Mouse (Mus musculus): ENCODE results near the gene Vmp1. TPM values are rescaled to one million over a fixed set of nuclear protein-coding genes. Genes with fewer than 3 reads are reported as not detected.

Vmp1 gene
- polyA plus RNA-seq, 1 experiment, result 101 TPM

DNA sequence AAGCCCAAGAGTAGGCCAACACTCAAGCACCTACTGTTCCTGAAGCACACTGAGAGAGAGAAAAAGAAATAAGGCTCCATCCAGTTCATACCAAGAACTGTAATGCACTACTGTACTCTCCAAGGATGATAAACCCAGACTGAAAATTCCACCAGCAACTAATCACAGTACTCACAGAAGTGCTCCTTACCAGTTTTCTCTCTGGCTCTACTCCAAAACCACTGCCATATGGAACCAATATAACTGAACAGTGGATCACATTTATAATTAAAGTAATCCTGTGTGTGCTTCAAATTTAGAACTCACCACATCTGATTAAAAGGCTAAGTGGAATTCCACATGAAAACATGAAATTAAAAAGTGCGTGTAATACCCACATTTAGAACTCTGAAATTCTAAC is 140.8 kb downstream of the Vmp1 start:
- Histone ChIP-seq H3K9me3 (replicated peaks; ENCODE audit: control insufficient read depth, insufficient read depth, low read length, poor library complexity, severe bottlenecking) (no peaks in the 10 kb centered on the region), H3K27me3 (ENCODE audit: control insufficient read depth, insufficient read depth, low read length, poor library complexity, severe bottlenecking) (no peaks in the 10 kb centered on the region), H3K4me1 (ENCODE audit: control insufficient read depth, insufficient read depth, low read length) (no peaks in the 10 kb centered on the region), H3K36me3 (ENCODE audit: control insufficient read depth, insufficient read depth, low read length, poor library complexity, severe bottlenecking) (0 out of 2 replicates have a peak, but pooled peaks cover 2% of the 10 kb centered on the region), H3K4me3 (ENCODE audit: low read depth, low read length) (no peak overlapping the region), H3K27ac (ENCODE audit: insufficient read depth, low read length) (no peak overlapping the region), H3K9ac (ENCODE audit: low read depth, poor library complexity, severe bottlenecking) (no peak overlapping the region)
- no peak for TF ChIP-seq EP300 (IDR thresholded peaks at IDR 0.05; ENCODE audit: insufficient read depth, low read depth, low read length)
- no peak for TF ChIP-seq POLR2A (IDR thresholded peaks at IDR 0.05; ENCODE audit: insufficient read depth, low read length)
- TF ChIP-seq CTCF (IDR thresholded peaks at IDR 0.05; ENCODE audit: low read depth, low read length), result no peak

DNA sequence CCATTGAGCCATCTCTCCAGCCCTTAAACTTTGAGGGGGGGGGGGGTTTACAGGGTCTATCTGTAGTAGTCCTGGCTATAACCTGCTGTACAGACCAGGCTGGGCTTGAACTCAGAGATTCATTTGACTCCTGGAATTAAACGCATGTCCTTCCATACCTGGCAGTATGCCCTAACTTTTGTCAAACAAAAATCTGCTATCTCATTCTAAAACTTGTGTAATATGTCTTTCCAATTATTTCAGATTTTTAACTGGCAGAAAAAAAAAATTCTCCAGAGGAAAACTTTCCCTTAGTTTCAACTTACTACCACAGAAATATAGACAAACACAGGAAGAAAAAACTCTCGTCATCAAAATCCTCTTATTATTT is 143.2 kb downstream of the Vmp1 start:
- 0 out of 2 replicates have a peak, but pooled peaks cover 2% of the 10 kb centered on the region for H3K36me3 ChIP-seq (ENCODE audit: control insufficient read depth, insufficient read depth, low read length, poor library complexity, severe bottlenecking)
- H3K9me3 ChIP-seq (replicated peaks; ENCODE audit: control insufficient read depth, insufficient read depth, low read length, poor library complexity, severe bottlenecking), result no peaks in the 10 kb centered on the region
- TF ChIP-seq POLR2A (IDR thresholded peaks at IDR 0.05; ENCODE audit: insufficient read depth, low read length) (no peak), EP300 (IDR thresholded peaks at IDR 0.05; ENCODE audit: insufficient read depth, low read depth, low read length) (no peak), CTCF (IDR thresholded peaks at IDR 0.05; ENCODE audit: low read depth, low read length) (no peak)
- no peaks in the 10 kb centered on the region for H3K27me3 ChIP-seq (ENCODE audit: control insufficient read depth, insufficient read depth, low read length, poor library complexity, severe bottlenecking)
- H3K4me1 ChIP-seq (ENCODE audit: control insufficient read depth, insufficient read depth, low read length), result no peaks in the 10 kb centered on the region
- H3K27ac ChIP-seq (ENCODE audit: insufficient read depth, low read length), result no peak overlapping the region
- H3K9ac ChIP-seq (ENCODE audit: low read depth, poor library complexity, severe bottlenecking), result no peak overlapping the region
- no peak overlapping the region for H3K4me3 ChIP-seq (ENCODE audit: low read depth, low read length)

DNA sequence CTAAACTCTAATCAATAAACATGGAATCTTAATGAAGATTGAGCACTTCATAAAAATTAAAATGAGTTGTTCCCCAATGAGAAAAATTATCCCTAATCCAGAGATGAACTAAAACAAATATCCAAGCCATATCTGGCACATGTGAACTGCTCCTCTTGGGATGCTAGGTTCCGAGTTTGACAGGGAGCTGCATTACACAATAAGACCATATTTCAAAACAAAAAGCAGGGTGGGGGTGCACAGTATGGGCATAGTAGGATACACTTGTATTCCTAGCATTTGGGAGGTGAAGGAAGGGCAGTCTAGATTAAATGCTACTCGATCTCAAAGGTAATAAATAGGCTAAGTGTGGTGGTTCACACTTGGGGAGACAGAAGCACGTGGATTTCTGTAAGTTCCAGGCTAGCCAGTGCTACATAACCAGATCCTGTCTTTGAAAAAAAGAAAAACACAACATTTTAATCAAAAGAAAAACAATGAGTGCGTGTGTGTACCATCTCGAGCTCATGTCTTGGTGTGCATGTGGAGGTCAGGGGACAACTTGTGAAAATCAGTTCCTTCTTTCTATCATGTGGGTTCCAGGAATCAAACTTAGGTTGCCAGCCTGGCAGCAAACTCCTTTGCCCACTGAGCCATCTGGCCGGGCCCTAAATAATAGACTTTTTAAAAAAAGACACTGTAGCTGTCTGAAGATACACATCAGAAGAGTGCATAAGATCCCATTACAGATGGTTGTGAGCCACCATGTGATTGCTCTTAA is 143.7 kb downstream of the Vmp1 start:
- Histone ChIP-seq H3K4me1 (ENCODE audit: control insufficient read depth, insufficient read depth, low read length) (no peaks in the 10 kb centered on the region), H3K9ac (ENCODE audit: low read depth, poor library complexity, severe bottlenecking) (no peak overlapping the region), H3K36me3 (ENCODE audit: control insufficient read depth, insufficient read depth, low read length, poor library complexity, severe bottlenecking) (0 out of 2 replicates have a peak, but pooled peaks cover 2% of the 10 kb centered on the region), H3K9me3 (replicated peaks; ENCODE audit: control insufficient read depth, insufficient read depth, low read length, poor library complexity, severe bottlenecking) (no peaks in the 10 kb centered on the region), H3K27ac (ENCODE audit: insufficient read depth, low read length) (no peak overlapping the region), H3K27me3 (ENCODE audit: control insufficient read depth, insufficient read depth, low read length, poor library complexity, severe bottlenecking) (no peaks in the 10 kb centered on the region), H3K4me3 (ENCODE audit: low read depth, low read length) (no peak overlapping the region)
- TF ChIP-seq CTCF (IDR thresholded peaks at IDR 0.05; ENCODE audit: low read depth, low read length) (no peak), EP300 (IDR thresholded peaks at IDR 0.05; ENCODE audit: insufficient read depth, low read depth, low read length) (no peak), POLR2A (IDR thresholded peaks at IDR 0.05; ENCODE audit: insufficient read depth, low read length) (no peak)

DNA sequence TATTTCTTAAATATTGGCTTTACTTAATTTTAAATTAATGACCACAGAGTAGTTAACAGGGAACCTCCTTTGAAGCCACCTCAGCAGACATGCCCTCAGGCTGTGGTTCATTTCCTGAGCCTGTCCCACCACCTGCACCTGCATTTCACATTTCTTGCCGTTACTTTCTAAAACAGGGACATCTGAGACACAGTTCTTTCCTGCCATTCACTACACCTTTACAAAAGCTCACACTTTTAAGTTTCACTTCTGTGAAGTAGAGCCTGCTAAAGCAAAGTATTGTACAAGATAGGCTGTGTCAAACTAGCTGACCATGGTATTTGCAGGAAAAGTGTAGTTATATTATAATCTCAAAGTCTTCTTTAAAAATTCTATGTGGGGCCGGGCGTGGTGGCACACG is 144.8 kb downstream of the Vmp1 start:
- no peak overlapping the region for H3K4me3 ChIP-seq (ENCODE audit: low read depth, low read length)
- no peak overlapping the region for H3K27ac ChIP-seq (ENCODE audit: insufficient read depth, low read length)
- H3K4me1 ChIP-seq (ENCODE audit: control insufficient read depth, insufficient read depth, low read length), result no peaks in the 10 kb centered on the region
- peaks cover 9% of the 10 kb centered on the region; the same call in 1 of the 2 replicates for H3K36me3 ChIP-seq (ENCODE audit: control insufficient read depth, insufficient read depth, low read length, poor library complexity, severe bottlenecking)
- H3K9me3 ChIP-seq (replicated peaks; ENCODE audit: control insufficient read depth, insufficient read depth, low read length, poor library complexity, severe bottlenecking), result no peaks in the 10 kb centered on the region
- no peak overlapping the region for H3K9ac ChIP-seq (ENCODE audit: low read depth, poor library complexity, severe bottlenecking)
- no peak for TF ChIP-seq EP300 (IDR thresholded peaks at IDR 0.05; ENCODE audit: insufficient read depth, low read depth, low read length)
- TF ChIP-seq CTCF (IDR thresholded peaks at IDR 0.05; ENCODE audit: low read depth, low read length), result no peak
- no peak for TF ChIP-seq POLR2A (IDR thresholded peaks at IDR 0.05; ENCODE audit: insufficient read depth, low read length)
- H3K27me3 ChIP-seq (ENCODE audit: control insufficient read depth, insufficient read depth, low read length, poor library complexity, severe bottlenecking), result no peaks in the 10 kb centered on the region

DNA sequence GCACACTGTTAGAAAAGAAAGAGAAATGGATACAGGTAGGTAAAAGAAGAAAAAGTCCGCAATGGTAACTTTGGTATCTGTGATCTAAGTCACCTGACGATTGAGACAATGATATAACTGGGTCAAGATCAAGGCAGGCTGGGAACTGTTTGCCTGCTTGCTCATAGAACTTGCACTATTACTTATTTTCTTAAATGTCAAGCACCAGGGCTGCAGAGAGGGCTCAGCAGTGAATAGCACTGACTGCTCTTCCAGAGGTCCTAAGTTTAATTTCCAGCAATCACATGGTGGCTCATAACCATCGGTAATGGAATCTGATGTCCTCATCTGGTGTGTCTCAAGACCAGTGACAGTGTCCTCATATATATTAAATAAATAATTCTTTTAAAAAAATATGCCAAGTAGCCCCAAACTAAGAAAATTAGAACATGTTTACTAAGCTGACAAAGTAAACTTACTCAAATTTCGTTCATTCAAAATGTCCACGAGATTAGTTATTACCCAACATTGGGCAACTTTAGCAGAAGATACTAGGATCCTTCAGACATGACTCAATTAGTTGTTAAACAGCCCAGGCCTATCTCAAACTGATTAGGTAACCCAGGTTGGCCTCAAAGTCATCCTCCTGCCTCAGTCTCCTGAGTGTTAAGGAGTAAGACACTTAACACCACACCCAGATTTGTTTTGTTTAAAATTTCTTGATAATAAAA is 149.3 kb downstream of the Vmp1 start:
- H3K27me3 ChIP-seq (ENCODE audit: control insufficient read depth, insufficient read depth, low read length, poor library complexity, severe bottlenecking), result no peaks in the 10 kb centered on the region
- H3K4me3 ChIP-seq (ENCODE audit: low read depth, low read length), result no peak overlapping the region
- H3K4me1 ChIP-seq (ENCODE audit: control insufficient read depth, insufficient read depth, low read length), result no peaks in the 10 kb centered on the region
- peaks cover 24% of the 10 kb centered on the region for H3K36me3 ChIP-seq (ENCODE audit: control insufficient read depth, insufficient read depth, low read length, poor library complexity, severe bottlenecking)
- no peaks in the 10 kb centered on the region for H3K9me3 ChIP-seq (replicated peaks; ENCODE audit: control insufficient read depth, insufficient read depth, low read length, poor library complexity, severe bottlenecking)
- no peak for TF ChIP-seq POLR2A (IDR thresholded peaks at IDR 0.05; ENCODE audit: insufficient read depth, low read length)
- no peak for TF ChIP-seq CTCF (IDR thresholded peaks at IDR 0.05; ENCODE audit: low read depth, low read length)
- TF ChIP-seq EP300 (IDR thresholded peaks at IDR 0.05; ENCODE audit: insufficient read depth, low read depth, low read length), result no peak
- H3K9ac ChIP-seq (ENCODE audit: low read depth, poor library complexity, severe bottlenecking), result no peak overlapping the region
- no peak overlapping the region for H3K27ac ChIP-seq (ENCODE audit: insufficient read depth, low read length)

Other genes starting within 250 kb of the Vmp1 start
- 25.0 and 30.3 TPM in 2 replicates for gene Rnft1, start 199.2 kb downstream of the Vmp1 start, polyA plus RNA-seq (2011; ENCODE audit: insufficient read depth, insufficient read length, low read depth, missing spikeins)
- gene Rps6kb1, start 139.0 kb downstream of the Vmp1 start, polyA plus RNA-seq (2011; ENCODE audit: insufficient read depth, insufficient read length, low read depth, missing spikeins), result 82.2 and 86.3 TPM in 2 replicates
- gene Tubd1, start 138.8 kb downstream of the Vmp1 start, polyA plus RNA-seq (2011; ENCODE audit: insufficient read depth, insufficient read length, low read depth, missing spikeins), result 9.7 and 12.1 TPM in 2 replicates
- gene Ptrh2, start 149 bp upstream of the Vmp1 start, polyA plus RNA-seq (2011; ENCODE audit: insufficient read depth, insufficient read length, low read depth, missing spikeins), result 15.8 and 16.1 TPM in 2 replicates
- 453 and 507 TPM in 2 replicates for gene Cltc, start 73.7 kb upstream of the Vmp1 start, polyA plus RNA-seq (2011; ENCODE audit: insufficient read depth, insufficient read length, low read depth, missing spikeins)
- 48.3 and 51.5 TPM in 2 replicates for gene Dhx40, start 123.9 kb upstream of the Vmp1 start, polyA plus RNA-seq (2011; ENCODE audit: insufficient read depth, insufficient read length, low read depth, missing spikeins)

Measured in ES-Bruce4 (cell line).